Mouse (Mus musculus): ENCODE data around the gene Smpd2. TPM values are rescaled to one million over a fixed set of nuclear protein-coding genes. Genes with fewer than 3 reads are reported as not detected.
A peak's percentile ranks its signal among the peaks of the same experiment; 100 is the strongest.

Smpd2 gene
- polyA plus RNA-seq, 1 experiment: 36.0 TPM

- no peaks in the 10 kb centered on the region for H3K27me3 ChIP-seq (ENCODE audit: control insufficient read depth, insufficient read depth, low read length)
- TF ChIP-seq CTCF (IDR thresholded peaks at IDR 0.05; ENCODE audit: borderline replicate concordance, insufficient read depth, low read depth, low read length) (no peak), POLR2A (IDR thresholded peaks at IDR 0.05; ENCODE audit: borderline replicate concordance, insufficient read depth, low read length) (no peak)
- WGBS: 27% methylated on average over 15 of the region's 15 CpGs
- no peak for DNase-seq
- H3K4me1 ChIP-seq (ENCODE audit: control insufficient read depth, insufficient read depth, low read length): peaks cover 14% of the 10 kb centered on the region; the same call in 1 of the 2 replicates
- no peak overlapping the region for H3K27ac ChIP-seq (ENCODE audit: insufficient read depth, low read length)
- no peak overlapping the region for H3K4me3 ChIP-seq (replicated peaks; ENCODE audit: insufficient read depth, low read depth, low read length)
Measured at GRCm38 (mm10) chr10:41464401-41464955, 25.7 kb downstream of the Smpd2 start.

GRCm38 (mm10) chr10:41461057-41461722, 29.0 kb downstream of the Smpd2 start:
- Histone ChIP-seq H3K27ac (ENCODE audit: insufficient read depth, low read length) (no peak overlapping the region), H3K4me3 (replicated peaks; ENCODE audit: insufficient read depth, low read depth, low read length) (no peak overlapping the region), H3K27me3 (ENCODE audit: control insufficient read depth, insufficient read depth, low read length) (no peaks in the 10 kb centered on the region), H3K4me1 (ENCODE audit: control insufficient read depth, insufficient read depth, low read length) (peaks cover 14% of the 10 kb centered on the region; the same call in 1 of the 2 replicates)
- WGBS: 76% methylated on average over 3 of the region's 3 CpGs
- DNase-seq: no peak
- TF ChIP-seq POLR2A (IDR thresholded peaks at IDR 0.05; ENCODE audit: borderline replicate concordance, insufficient read depth, low read length) (no peak), CTCF (IDR thresholded peaks at IDR 0.05; ENCODE audit: borderline replicate concordance, insufficient read depth, low read depth, low read length) (no peak)

- 25% methylated on average over 2 of the region's 2 CpGs for WGBS
- no peak overlapping the region for H3K4me3 ChIP-seq (replicated peaks; ENCODE audit: insufficient read depth, low read depth, low read length)
- peaks cover 14% of the 10 kb centered on the region; the same call in 1 of the 2 replicates for H3K4me1 ChIP-seq (ENCODE audit: control insufficient read depth, insufficient read depth, low read length)
- no peak for DNase-seq
- TF ChIP-seq CTCF (IDR thresholded peaks at IDR 0.05; ENCODE audit: borderline replicate concordance, insufficient read depth, low read depth, low read length) (no peak), POLR2A (IDR thresholded peaks at IDR 0.05; ENCODE audit: borderline replicate concordance, insufficient read depth, low read length) (no peak)
- H3K27me3 ChIP-seq (ENCODE audit: control insufficient read depth, insufficient read depth, low read length): no peaks in the 10 kb centered on the region
- H3K27ac ChIP-seq (ENCODE audit: insufficient read depth, low read length): no peak overlapping the region
Measured at GRCm38 (mm10) chr10:41460501-41460900, 29.7 kb downstream of the Smpd2 start.

GRCm38 (mm10) chr10:41459990-41460389, 30.2 kb downstream of the Smpd2 start:
- DNase-seq: peak in 1 of 2 experiments; percentile 32
- no peaks in the 10 kb centered on the region for H3K27me3 ChIP-seq (ENCODE audit: control insufficient read depth, insufficient read depth, low read length)
- H3K27ac ChIP-seq (ENCODE audit: insufficient read depth, low read length): no peak overlapping the region
- no peak overlapping the region for H3K4me3 ChIP-seq (replicated peaks; ENCODE audit: insufficient read depth, low read depth, low read length)
- peaks cover 14% of the 10 kb centered on the region for H3K4me1 ChIP-seq (ENCODE audit: control insufficient read depth, insufficient read depth, low read length)
- no peak for TF ChIP-seq POLR2A (IDR thresholded peaks at IDR 0.05; ENCODE audit: borderline replicate concordance, insufficient read depth, low read length)
- TF ChIP-seq CTCF (IDR thresholded peaks at IDR 0.05; ENCODE audit: borderline replicate concordance, insufficient read depth, low read depth, low read length): no peak
- WGBS: 26% methylated on average over 4 of the region's 4 CpGs

GRCm38 (mm10) chr10:41452791-41453190, 37.4 kb downstream of the Smpd2 start:
- H3K27me3 ChIP-seq (ENCODE audit: control insufficient read depth, insufficient read depth, low read length): no peaks in the 10 kb centered on the region
- no peak overlapping the region for H3K4me3 ChIP-seq (replicated peaks; ENCODE audit: insufficient read depth, low read depth, low read length)
- no peak for DNase-seq
- TF ChIP-seq CTCF (IDR thresholded peaks at IDR 0.05; ENCODE audit: borderline replicate concordance, insufficient read depth, low read depth, low read length): no peak
- no peak for TF ChIP-seq POLR2A (IDR thresholded peaks at IDR 0.05; ENCODE audit: borderline replicate concordance, insufficient read depth, low read length)
- 82% methylated on average over 3 of the region's 3 CpGs for WGBS
- no peak overlapping the region for H3K27ac ChIP-seq (ENCODE audit: insufficient read depth, low read length)
- H3K4me1 ChIP-seq (ENCODE audit: control insufficient read depth, insufficient read depth, low read length): peaks cover 5% of the 10 kb centered on the region

- peaks cover 5% of the 10 kb centered on the region for H3K4me1 ChIP-seq (ENCODE audit: control insufficient read depth, insufficient read depth, low read length)
- no peak for TF ChIP-seq POLR2A (IDR thresholded peaks at IDR 0.05; ENCODE audit: borderline replicate concordance, insufficient read depth, low read length)
- no peak for TF ChIP-seq CTCF (IDR thresholded peaks at IDR 0.05; ENCODE audit: borderline replicate concordance, insufficient read depth, low read depth, low read length)
- H3K27me3 ChIP-seq (ENCODE audit: control insufficient read depth, insufficient read depth, low read length): no peaks in the 10 kb centered on the region
- H3K27ac ChIP-seq (ENCODE audit: insufficient read depth, low read length): no peak overlapping the region
- WGBS: 97% methylated on average over 9 of the region's 9 CpGs
- DNase-seq: peak in 1 of 2 experiments; percentile 23
- no peak overlapping the region for H3K4me3 ChIP-seq (replicated peaks; ENCODE audit: insufficient read depth, low read depth, low read length)
Measured at GRCm38 (mm10) chr10:41451656-41452055, 38.5 kb downstream of the Smpd2 start.

- Histone ChIP-seq H3K27me3 (ENCODE audit: control insufficient read depth, insufficient read depth, low read length) (no peaks in the 10 kb centered on the region), H3K27ac (ENCODE audit: insufficient read depth, low read length) (0 out of 2 replicates have a peak overlapping the region, but pooled peaks have one; percentile 60), H3K4me3 (replicated peaks; ENCODE audit: insufficient read depth, low read depth, low read length) (peak overlapping the region; percentile 86), H3K4me1 (ENCODE audit: control insufficient read depth, insufficient read depth, low read length) (peaks cover 5% of the 10 kb centered on the region)
- DNase-seq: no peak
- WGBS: 50% methylated on average over 18 of the region's 18 CpGs
- no peak for TF ChIP-seq CTCF (IDR thresholded peaks at IDR 0.05; ENCODE audit: borderline replicate concordance, insufficient read depth, low read depth, low read length)
- TF ChIP-seq POLR2A (IDR thresholded peaks at IDR 0.05; ENCODE audit: borderline replicate concordance, insufficient read depth, low read length): no peak
Measured at GRCm38 (mm10) chr10:41450780-41451522, 39.2 kb downstream of the Smpd2 start.
